Mouse (Mus musculus) heart, adult 2 months (tissue): Measurements from ENCODE around the gene Tgm5. TPM values are rescaled to one million over a fixed set of nuclear protein-coding genes. Genes with fewer than 3 reads are reported as not detected.
A peak's percentile ranks its signal among the peaks of the same experiment; 100 is the strongest.
"Not testable (repeated sequence)": the region's sequence is repeated elsewhere in the genome, so short reads cannot be mapped to it uniquely, and the experiment has no call there.

Source experiments
- DNase-seq, 2 experiments: peaks; one replicate each; pipeline ENCODE4 v3.0.0; 2021
- H3K27ac ChIP-seq: fragments of 200-600 bp; 2 replicates; pipeline ENCODE4 v1.8.1; 2022
- H3K27me3 ChIP-seq: fragments of 200-500 bp; 2 replicates; pipeline ENCODE4 v1.6.1; 2012; ENCODE audit warnings: mild to moderate bottlenecking, low read length, inconsistent platforms, mixed read lengths; ENCODE audit not compliant: control insufficient read depth, insufficient read depth
- H3K36me3 ChIP-seq: fragments of 200-500 bp; 2 replicates; pipeline ENCODE4 v1.6.1; 2012; ENCODE audit warnings: low read length, inconsistent platforms; ENCODE audit not compliant: control insufficient read depth, insufficient read depth
- H3K4me1 ChIP-seq: fragments of 200-500 bp; 2 replicates; pipeline ENCODE4 v1.6.1; 2011; ENCODE audit warnings: low read length; ENCODE audit not compliant: control insufficient read depth, insufficient read depth
- H3K4me3 ChIP-seq: fragments of 200-600 bp; 2 replicates; pipeline ENCODE4 v1.8.1; 2022
- H3K79me2 ChIP-seq: fragments of 200-500 bp; replicated peaks from 2 replicates; pipeline ENCODE4 v1.6.1; 2012; ENCODE audit warnings: mild to moderate bottlenecking, inconsistent platforms, low read length, moderate library complexity, mixed read lengths; ENCODE audit not compliant: control insufficient read depth, insufficient read depth
- H3K9ac ChIP-seq: fragments of 200-500 bp; 2 replicates; pipeline ENCODE4 v1.6.1; 2012; ENCODE audit warnings: low read depth, mild to moderate bottlenecking, control low read depth, inconsistent platforms, low read length, mixed read lengths
- CTCF ChIP-seq: fragments of 200-600 bp; IDR thresholded peaks from 2 replicates; pipeline ENCODE4 v1.8.1; 2022; ENCODE audit warnings: antibody characterized with exemption, mild to moderate bottlenecking, moderate library complexity
- EP300 ChIP-seq: fragments of 200-500 bp; IDR thresholded peaks from 2 replicates; pipeline ENCODE4 v1.6.1; 2011; ENCODE audit warnings: low read depth, low read length, control low read depth; ENCODE audit not compliant: insufficient read depth
- POLR2A ChIP-seq: fragments of 200-500 bp; IDR thresholded peaks from 2 replicates; pipeline ENCODE4 v1.6.1; 2011; ENCODE audit warnings: mild to moderate bottlenecking, low read depth, low read length, control low read depth; ENCODE audit not compliant: insufficient read depth
- WGBS: fragments of 180-500 bp; shearing (Covaris S2); methylation state at CpG from one replicate; pipeline ENCODE4 v1.1.7; 2018; 5-methylcytosine and 5-hydroxymethylcytosine counted together
- intact Hi-C: fragments of 180-260 bp; cut with DNase I; formaldehyde crosslinking; loops from one replicate; pipeline ENCODE4 v1.15.1; 2025
- polyA plus RNA-seq: library from polyadenylated mRNA; depleted of rRNA; stranded (reverse); fragments of >200 nt; gene quantifications from 2 replicates; pipeline ENCODE4 v1.2.3, GENCODE M21; 2012
- total RNA-seq, 2 experiments: library from RNA; stranded (reverse); gene quantifications; 2 replicates each; pipeline ENCODE4 v1.2.3; 2021

The Tgm5 gene
- total and polyA plus RNA-seq, 3 experiments = 0.04 TPM; not detected in 2

DNA sequence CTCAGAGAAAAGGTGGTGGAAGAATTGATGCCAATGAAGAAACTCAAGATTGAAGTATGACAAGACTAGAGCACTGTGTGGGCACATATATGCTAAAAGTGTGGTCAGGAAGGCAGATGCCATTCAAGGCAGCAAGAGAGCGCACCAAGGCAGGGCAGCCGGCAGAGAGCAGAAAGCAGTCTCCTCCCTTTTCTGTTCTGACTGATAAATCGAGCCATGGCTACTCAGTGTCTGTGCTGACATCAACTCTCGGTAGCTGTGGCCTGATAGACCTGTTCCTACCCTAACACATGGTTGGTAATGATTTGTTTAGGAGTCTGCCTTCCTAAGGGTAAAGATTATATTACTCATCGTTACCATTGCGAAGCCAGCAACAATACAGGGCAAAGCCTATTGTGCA is 29.7 kb downstream of the Tgm5 start:
- no peaks in the 10 kb centered on the region for H3K79me2 ChIP-seq
- TF ChIP-seq EP300 (no peak), CTCF (no peak), POLR2A (no peak)
- no peak for DNase-seq

GRCm38 (mm10) chr2:121054060-121054459 is 31.6 kb downstream of the Tgm5 start:
- no peaks in the 10 kb centered on the region for H3K79me2 ChIP-seq
- H3K36me3 ChIP-seq = no peaks in the 10 kb centered on the region
- no peak for DNase-seq
- TF ChIP-seq POLR2A (no peak), EP300 (no peak), CTCF (no peak)
- H3K4me1 ChIP-seq = no peaks in the 10 kb centered on the region; the same call in 1 of the 2 replicates
- WGBS = 16% methylated on average over 2 of the region's 2 CpGs
- H3K27ac ChIP-seq = no peak overlapping the region
- intact Hi-C loops = no loop called here
- H3K27me3 ChIP-seq = 0 out of 2 replicates have a peak, but pooled peaks cover 3% of the 10 kb centered on the region
- no peak overlapping the region for H3K9ac ChIP-seq
- H3K4me3 ChIP-seq = no peak overlapping the region

More for the DNA sequence above, 29.7 kb downstream of the Tgm5 start:
- no peak overlapping the region for H3K4me3 ChIP-seq
- H3K9ac ChIP-seq = no peak overlapping the region
- H3K36me3 ChIP-seq = no peaks in the 10 kb centered on the region
- 87% methylated on average over 6 of the region's 6 CpGs for WGBS
- no peak overlapping the region for H3K27ac ChIP-seq
- intact Hi-C loops = no loop called here
- no peaks in the 10 kb centered on the region; the same call in 1 of the 2 replicates for H3K4me1 ChIP-seq
- H3K27me3 ChIP-seq = 0 out of 2 replicates have a peak, but pooled peaks cover 3% of the 10 kb centered on the region

- Histone ChIP-seq H3K36me3 (no peaks in the 10 kb centered on the region), H3K4me1 (no peaks in the 10 kb centered on the region; the same call in 1 of the 2 replicates), H3K27ac (no peak overlapping the region), H3K79me2 (no peaks in the 10 kb centered on the region), H3K9ac (no peak overlapping the region), H3K27me3 (0 out of 2 replicates have a peak, but pooled peaks cover 3% of the 10 kb centered on the region), H3K4me3 (no peak overlapping the region)
- DNase-seq = no peak
- TF ChIP-seq CTCF (no peak), EP300 (no peak), POLR2A (no peak)
- intact Hi-C loops = no loop called here
- 86% methylated on average over 5 of the region's 5 CpGs for WGBS
Observed at GRCm38 (mm10) chr2:121052176-121052575, 33.5 kb downstream of the Tgm5 start.

DNA sequence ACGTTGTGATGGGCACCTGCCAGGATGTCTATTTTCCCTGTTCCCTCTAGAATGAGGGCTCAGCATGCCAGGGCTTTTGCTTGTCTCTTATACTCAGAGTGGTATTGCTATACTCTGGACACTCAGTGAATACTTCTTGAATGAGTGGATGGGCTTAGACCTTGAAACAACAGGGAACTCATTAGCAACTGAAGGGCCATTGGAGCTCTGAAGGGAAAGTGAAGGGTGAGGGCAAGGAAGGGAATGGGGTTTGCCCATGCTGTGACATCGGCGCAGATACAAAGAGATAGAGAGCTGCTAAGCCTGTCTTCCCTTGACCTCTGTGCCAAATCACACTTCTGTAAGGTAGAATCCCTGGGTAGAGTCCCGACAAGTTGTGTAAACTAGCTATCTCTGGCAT is 40.0 kb downstream of the Tgm5 start:
- DNase-seq = no peak
- no peaks in the 10 kb centered on the region for H3K27me3 ChIP-seq
- 82% methylated on average over 4 of the region's 4 CpGs for WGBS
- TF ChIP-seq POLR2A (no peak), EP300 (no peak), CTCF (no peak)
- H3K36me3 ChIP-seq = no peaks in the 10 kb centered on the region
- intact Hi-C loops = no loop called here
- no peak overlapping the region for H3K27ac ChIP-seq
- H3K4me3 ChIP-seq = no peak overlapping the region
- no peaks in the 10 kb centered on the region for H3K4me1 ChIP-seq
- H3K9ac ChIP-seq = no peak overlapping the region
- no peaks in the 10 kb centered on the region for H3K79me2 ChIP-seq

- no peak overlapping the region for H3K27ac ChIP-seq
- H3K9ac ChIP-seq = no peak overlapping the region
- H3K4me3 ChIP-seq = no peak overlapping the region
- 30% methylated on average over 5 of the region's 5 CpGs for WGBS
- no peaks in the 10 kb centered on the region for H3K79me2 ChIP-seq
- no peaks in the 10 kb centered on the region for H3K27me3 ChIP-seq
- no peaks in the 10 kb centered on the region for H3K4me1 ChIP-seq
- DNase-seq = no peak
- TF ChIP-seq EP300 (no peak), CTCF (peak; percentile 71), POLR2A (no peak)
- intact Hi-C loops = loop anchor here (2.0 kb wide), 1 partner anchor 62 kb away; no protein-coding TSS in a partner anchor
- H3K36me3 ChIP-seq = no peaks in the 10 kb centered on the region
Observed at GRCm38 (mm10) chr2:121041098-121041497, 44.5 kb downstream of the Tgm5 start.

DNA sequence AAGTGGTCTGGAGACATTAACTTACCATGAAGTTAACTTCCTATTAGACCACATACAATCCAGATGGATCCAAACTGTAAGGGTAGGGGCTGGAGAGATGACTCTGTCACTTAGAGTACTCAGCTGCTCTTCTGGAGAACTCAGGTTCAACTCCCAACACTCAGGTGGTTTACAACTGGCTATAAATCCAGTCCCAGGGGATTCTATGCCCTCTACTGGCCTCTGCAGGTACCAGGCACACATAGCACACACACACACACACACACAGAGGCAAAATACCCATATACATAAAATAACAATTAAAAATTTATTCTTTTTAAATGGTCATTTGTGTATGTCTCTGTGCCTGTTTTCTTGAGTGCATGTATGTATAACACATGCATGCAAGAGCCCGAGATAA is 46.3 kb downstream of the Tgm5 start:
- intact Hi-C loops = no loop called here
- TF ChIP-seq CTCF (no peak), EP300 (no peak), POLR2A (no peak)
- H3K4me3 ChIP-seq = no peak overlapping the region
- H3K9ac ChIP-seq = no peak overlapping the region
- H3K36me3 ChIP-seq = no peaks in the 10 kb centered on the region
- H3K79me2 ChIP-seq = no peaks in the 10 kb centered on the region
- H3K4me1 ChIP-seq = no peaks in the 10 kb centered on the region
- no peak for DNase-seq
- no peaks in the 10 kb centered on the region for H3K27me3 ChIP-seq
- H3K27ac ChIP-seq = no peak overlapping the region
- 100% methylated on average over 1 of the region's 1 CpGs for WGBS

DNA sequence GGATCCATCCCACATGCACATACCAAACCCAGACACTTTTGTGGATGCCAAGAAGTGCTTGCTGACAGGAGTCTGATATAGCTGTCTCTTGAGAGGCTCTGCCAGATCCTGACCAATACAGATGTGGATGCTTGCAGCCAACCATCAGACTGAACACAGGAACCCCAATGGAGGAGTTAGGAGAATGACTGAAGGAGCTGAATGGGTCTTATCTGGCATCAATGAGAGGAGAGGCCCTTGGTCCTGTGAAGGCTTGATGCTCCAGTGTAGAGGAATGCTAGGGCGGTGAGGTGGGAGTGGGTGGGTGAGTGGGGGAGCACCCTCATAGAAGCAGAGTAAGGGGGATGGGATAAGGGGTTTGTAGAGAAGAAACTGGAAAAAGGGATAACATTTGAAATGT is 46.8 kb downstream of the Tgm5 start:
- 91% methylated on average over 1 of the region's 1 CpGs for WGBS
- H3K79me2 ChIP-seq, DNase-seq, H3K27me3 ChIP-seq, H3K36me3 ChIP-seq, H3K9ac ChIP-seq, intact Hi-C loops, H3K27ac ChIP-seq, H3K4me3 ChIP-seq, H3K4me1 ChIP-seq: not testable (repeated sequence)
